Mouse (Mus musculus) activated CD4-positive, CD25-positive, alpha-beta regulatory T cell, adult 4 months (primary cell): Measurements from ENCODE around the gene Defb36. TPM values are rescaled to one million over a fixed set of nuclear protein-coding genes. Genes with fewer than 3 reads are reported as not detected.
A peak's percentile ranks its signal among the peaks of the same experiment; 100 is the strongest.

Experiments used
- ATAC-seq: one replicate; pipeline ENCODE4 v1.8.0; 2017
- polyA plus RNA-seq, 2 experiments: library from polyadenylated mRNA; unstranded; fragments of 100-300 nt; shearing (Covaris generic); gene quantifications; one replicate each; pipeline ENCODE4 v1.2.1; 2017

Gene Defb36
- not detected for polyA plus RNA-seq

- no peak for ATAC-seq
Measured at GRCm38 (mm10) chr2:152604057-152604456, at the start of gene Defb36. Gene Defb36 (plus strand): TSS chr2:152604327.

GRCm38 (mm10) chr2:152556655-152557054 lies 47.5 kb upstream of the Defb36 start:
- ATAC-seq, result no peak

- no peak for ATAC-seq
Measured at GRCm38 (mm10) chr2:152569038-152569437, 35.1 kb upstream of the Defb36 start, which contains the start of gene Gm17416. Gene Gm17416 (plus strand): TSS chr2:152569338.

- no peak for ATAC-seq
Measured at GRCm38 (mm10) chr2:152569881-152570280, 34.2 kb upstream of the Defb36 start.

GRCm38 (mm10) chr2:152570313-152570712 lies 33.8 kb upstream of the Defb36 start:
- ATAC-seq, result no peak

GRCm38 (mm10) chr2:152572114-152572794 lies 31.9 kb upstream of the Defb36 start, which contains the start of gene Defb21:
Gene Defb21 (plus strand): TSS chr2:152572744.
- no peak for ATAC-seq

- no peak for ATAC-seq
Measured at GRCm38 (mm10) chr2:152573484-152573883, 30.6 kb upstream of the Defb36 start.

GRCm38 (mm10) chr2:152580107-152580506 lies 24.0 kb upstream of the Defb36 start, which contains the start of gene Defb19:
Gene Defb19 (minus strand): TSS chr2:152580312.
- no peak for ATAC-seq

- no peak for ATAC-seq
Measured at GRCm38 (mm10) chr2:152580612-152581011, 23.5 kb upstream of the Defb36 start.

GRCm38 (mm10) chr2:152586926-152587560 lies 17.1 kb upstream of the Defb36 start:
- ATAC-seq, result no peak

- no peak for ATAC-seq
Measured at GRCm38 (mm10) chr2:152588450-152588849, 15.7 kb upstream of the Defb36 start.

GRCm38 (mm10) chr2:152589021-152589420 lies 15.1 kb upstream of the Defb36 start:
- no peak for ATAC-seq

- no peak for ATAC-seq
Measured at GRCm38 (mm10) chr2:152599299-152599698, 4.8 kb upstream of the Defb36 start, which contains the start of gene Defb45. Gene Defb45 (minus strand): TSS chr2:152599399.

GRCm38 (mm10) chr2:152600076-152600475 lies 4.1 kb upstream of the Defb36 start:
- no peak for ATAC-seq

GRCm38 (mm10) chr2:152601275-152601960 lies 2.7 kb upstream of the Defb36 start:
- no peak for ATAC-seq

- ATAC-seq, result no peak
Measured at GRCm38 (mm10) chr2:152607746-152608145, 3.6 kb downstream of the Defb36 start.

GRCm38 (mm10) chr2:152608719-152609118 lies 4.6 kb downstream of the Defb36 start:
- ATAC-seq, result no peak

- no peak for ATAC-seq
Measured at GRCm38 (mm10) chr2:152612193-152612592, 8.1 kb downstream of the Defb36 start.

- peak; percentile 49 for ATAC-seq
Measured at GRCm38 (mm10) chr2:152615563-152615962, 11.4 kb downstream of the Defb36 start.

- ATAC-seq, result no peak
Measured at GRCm38 (mm10) chr2:152616470-152616869, 12.3 kb downstream of the Defb36 start.

GRCm38 (mm10) chr2:152617374-152617773 lies 13.2 kb downstream of the Defb36 start:
- ATAC-seq, result no peak

GRCm38 (mm10) chr2:152620367-152621134 lies 16.4 kb downstream of the Defb36 start:
- ATAC-seq, result no peak

GRCm38 (mm10) chr2:152622151-152622550 lies 18.0 kb downstream of the Defb36 start:
- ATAC-seq, result no peak
